Mouse (Mus musculus) spleen, adult 2 months (tissue): Measurements from ENCODE around the gene Usmg5. TPM values are rescaled to one million over a fixed set of nuclear protein-coding genes. Genes with fewer than 3 reads are reported as not detected.

Experiments used
- DNase-seq, 2 experiments: peaks; one replicate each; pipeline versions ENCODE4 v3.0.0 to v3.0.0-alpha.2; 2012 to 2021; ENCODE audit warnings: low spot score in 2 of 2, low read depth in 1 of 2
- H3K27ac ChIP-seq: fragments of 200-500 bp; 2 replicates; pipeline ENCODE4 v1.5.1; 2012; ENCODE audit warnings: low read length, inconsistent platforms; ENCODE audit not compliant: insufficient read depth
- H3K27me3 ChIP-seq: fragments of 200-500 bp; 2 replicates; pipeline ENCODE4 v1.6.1; 2012; ENCODE audit warnings: mild to moderate bottlenecking, moderate library complexity, low read length, inconsistent platforms; ENCODE audit not compliant: control insufficient read depth, insufficient read depth
- H3K36me3 ChIP-seq: fragments of 200-500 bp; 2 replicates; pipeline ENCODE4 v1.6.1; 2012; ENCODE audit warnings: mild to moderate bottlenecking, low read length, inconsistent platforms; ENCODE audit not compliant: control insufficient read depth, insufficient read depth
- H3K4me1 ChIP-seq: fragments of 200-500 bp; 2 replicates; pipeline ENCODE4 v1.6.1; 2011; ENCODE audit warnings: inconsistent platforms; ENCODE audit not compliant: control insufficient read depth, insufficient read depth, insufficient read length
- H3K4me3 ChIP-seq: fragments of 200-500 bp; 2 replicates; pipeline ENCODE4 v1.5.1; 2011; ENCODE audit warnings: mild to moderate bottlenecking, inconsistent platforms; ENCODE audit not compliant: insufficient read depth, insufficient read length; ENCODE audit errors: extremely low read depth
- CTCF ChIP-seq: fragments of 200-500 bp; IDR thresholded peaks from 2 replicates; pipeline ENCODE4 v1.5.1; 2011; ENCODE audit warnings: mild to moderate bottlenecking, inconsistent platforms; ENCODE audit not compliant: insufficient read depth, insufficient read length, insufficient replicate concordance; ENCODE audit errors: extremely low read depth
- POLR2A ChIP-seq: fragments of 200-500 bp; IDR thresholded peaks from 2 replicates; pipeline ENCODE4 v1.6.1; 2011; ENCODE audit warnings: low read depth, low read length, inconsistent platforms
- WGBS: fragments of 180-500 bp; shearing (Covaris S2); methylation state at CpG from one replicate; pipeline ENCODE4 v1.1.7; 2018; 5-methylcytosine and 5-hydroxymethylcytosine counted together
- polyA plus RNA-seq: library from polyadenylated mRNA; depleted of rRNA; stranded (reverse); fragments of >200 nt; gene quantifications from 2 replicates; pipeline ENCODE4 v1.2.3, GENCODE M21; 2012; rRNA removed

Usmg5 gene
- polyA plus RNA-seq, 1 experiment, result 11.9 TPM

GRCm38 (mm10) chr19:47047236-47047833 is 43.1 kb downstream of the Usmg5 start:
- no peak for TF ChIP-seq POLR2A
- peaks cover 7% of the 10 kb centered on the region for H3K36me3 ChIP-seq
- DNase-seq, result no peak
- H3K4me1 ChIP-seq, result peaks cover 3% of the 10 kb centered on the region; the same call in 1 of the 2 replicates
- 92% methylated on average over 13 of the region's 13 CpGs for WGBS
- no peak overlapping the region for H3K27ac ChIP-seq
- no peak overlapping the region for H3K4me3 ChIP-seq
- H3K27me3 ChIP-seq, result no peaks in the 10 kb centered on the region

GRCm38 (mm10) chr19:47046343-47046742 is 44.1 kb downstream of the Usmg5 start:
- 93% methylated on average over 1 of the region's 1 CpGs for WGBS
- TF ChIP-seq POLR2A (no peak), CTCF (no peak)
- no peak overlapping the region for H3K4me3 ChIP-seq

GRCm38 (mm10) chr19:47043608-47044007 is 46.8 kb downstream of the Usmg5 start:
- TF ChIP-seq CTCF, result no peak
- 78% methylated on average over 3 of the region's 3 CpGs for WGBS
- H3K27me3 ChIP-seq, result no peaks in the 10 kb centered on the region
- peaks cover 11% of the 10 kb centered on the region for H3K36me3 ChIP-seq
- no peak overlapping the region for H3K27ac ChIP-seq
- no peak overlapping the region for H3K4me3 ChIP-seq
- no peak for DNase-seq
- no peaks in the 10 kb centered on the region for H3K4me1 ChIP-seq

More at GRCm38 (mm10) chr19:47046343-47046742, 44.1 kb downstream of the Usmg5 start:
- H3K36me3 ChIP-seq, result peaks cover 7% of the 10 kb centered on the region
- H3K27ac ChIP-seq, result no peak overlapping the region
- peaks cover 3% of the 10 kb centered on the region; the same call in 1 of the 2 replicates for H3K4me1 ChIP-seq
- no peak for DNase-seq
- no peaks in the 10 kb centered on the region for H3K27me3 ChIP-seq

- peaks cover 4% of the 10 kb centered on the region for H3K36me3 ChIP-seq
- no peak for DNase-seq
- TF ChIP-seq POLR2A (no peak), CTCF (no peak)
- H3K27me3 ChIP-seq, result no peaks in the 10 kb centered on the region
- 92% methylated on average over 3 of the region's 3 CpGs for WGBS
- H3K4me3 ChIP-seq, result no peak overlapping the region
- no peak overlapping the region for H3K27ac ChIP-seq
- H3K4me1 ChIP-seq, result no peaks in the 10 kb centered on the region
Observed at GRCm38 (mm10) chr19:47040720-47041473, 49.5 kb downstream of the Usmg5 start.

- WGBS, result 86% methylated on average over 3 of the region's 3 CpGs
- TF ChIP-seq POLR2A (no peak), CTCF (no peak)
- Histone ChIP-seq H3K4me1 (no peaks in the 10 kb centered on the region), H3K27ac (no peak overlapping the region), H3K4me3 (no peak overlapping the region), H3K27me3 (no peaks in the 10 kb centered on the region), H3K36me3 (peaks cover 18% of the 10 kb centered on the region)
- DNase-seq, result no peak
Observed at GRCm38 (mm10) chr19:47036596-47036995, 53.9 kb downstream of the Usmg5 start.

GRCm38 (mm10) chr19:47034916-47035315 is 55.5 kb downstream of the Usmg5 start:
- Histone ChIP-seq H3K27ac (no peak overlapping the region), H3K4me1 (no peaks in the 10 kb centered on the region), H3K4me3 (no peak overlapping the region), H3K27me3 (no peaks in the 10 kb centered on the region), H3K36me3 (peaks cover 17% of the 10 kb centered on the region)
- TF ChIP-seq CTCF, result no peak
- no peak for TF ChIP-seq POLR2A
- no peak for DNase-seq
- 67% methylated on average over 4 of the region's 4 CpGs for WGBS

Other genes with a start within 250 kb of the Usmg5 start
- gene Ina, start 75.9 kb downstream of the Usmg5 start, polyA plus RNA-seq, result 0.02 TPM in 1 of 2 replicates, not detected in the other
- 10.2 and 11.1 TPM in 2 replicates for gene Nt5c2, start 75.5 kb downstream of the Usmg5 start, polyA plus RNA-seq
- gene Pcgf6, start 39.7 kb downstream of the Usmg5 start, polyA plus RNA-seq, result 4.8 and 8.8 TPM in 2 replicates
- 2.4 and 3.1 TPM in 2 replicates for gene Taf5, start 22.9 kb downstream of the Usmg5 start, polyA plus RNA-seq
- gene Pdcd11, start 121 bp upstream of the Usmg5 start, polyA plus RNA-seq, result 9.6 and 9.7 TPM in 2 replicates
- 46.0 and 53.8 TPM in 2 replicates for gene Calhm2, start 47.6 kb upstream of the Usmg5 start, polyA plus RNA-seq
- 0.20 TPM in 1 of 2 replicates, not detected in the other for gene Calhm1, start 53.6 kb upstream of the Usmg5 start, polyA plus RNA-seq
- not detected in 2 replicates for gene Calhm3, start 67.1 kb upstream of the Usmg5 start, polyA plus RNA-seq
- gene Neurl1a, start 88.2 kb upstream of the Usmg5 start, polyA plus RNA-seq, result 2.6 and 3.1 TPM in 2 replicates